Mouse (Mus musculus) MEL (cell line): ENCODE data around the gene Tmem198.

Source experiments
- EP300 ChIP-seq, 2 experiments: IDR thresholded peaks; 2 replicates each; pipeline ENCODE4 v1.6.1; 2011; ENCODE audit warnings: improper control_type of control experiment in 2 of 2, low read length in 2 of 2, low read depth in 1 of 2, mild to moderate bottlenecking in 1 of 2
- JUND ChIP-seq: IDR thresholded peaks from 2 replicates; pipeline ENCODE4 v1.6.1; 2011; ENCODE audit warnings: low read depth, mild to moderate bottlenecking, improper control_type of control experiment, low read length
- MAX ChIP-seq: IDR thresholded peaks from 2 replicates; pipeline ENCODE4 v1.6.1; 2011; ENCODE audit warnings: low read length, improper control_type of control experiment
- POLR2A ChIP-seq, 2 experiments: IDR thresholded peaks; 2 replicates each; pipeline ENCODE4 v1.6.1; 2011 to 2012; ENCODE audit warnings: low read length in 2 of 2, mild to moderate bottlenecking in 2 of 2, control low read depth in 1 of 2, improper control_type of control experiment in 1 of 2, low read depth in 1 of 2, moderate library complexity in 1 of 2; ENCODE audit not compliant: control insufficient read depth in 1 of 2, insufficient read depth in 1 of 2, poor library complexity in 1 of 2
- TBP ChIP-seq: IDR thresholded peaks from 2 replicates; pipeline ENCODE4 v1.8.0; 2011; ENCODE audit warnings: low read depth, low read length, improper control_type of control experiment
- UBTF ChIP-seq: IDR thresholded peaks from 2 replicates; pipeline ENCODE4 v1.6.1; 2012; ENCODE audit warnings: low read depth, mild to moderate bottlenecking, inconsistent platforms, low read length, improper control_type of control experiment, moderate library complexity, borderline replicate concordance; ENCODE audit not compliant: insufficient read depth

DNA sequence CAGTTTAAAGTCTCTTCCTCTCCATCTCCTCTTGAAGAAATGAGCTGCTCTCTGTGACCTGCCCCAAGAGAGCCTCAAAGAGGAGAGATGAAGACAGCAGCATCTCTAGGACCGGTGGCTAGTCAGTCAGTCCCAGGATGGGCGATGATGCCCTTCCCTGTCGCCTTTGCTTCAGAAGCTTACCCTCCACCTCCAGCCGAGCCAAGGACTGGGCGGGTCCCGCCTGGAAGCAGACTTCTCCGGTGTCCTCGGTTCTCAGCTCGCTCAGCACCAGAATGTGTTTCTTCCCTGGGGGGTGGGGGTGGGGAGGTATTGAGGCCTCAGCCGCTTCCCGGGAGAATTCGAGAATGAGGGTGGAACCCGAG is 7.7 kb downstream of the Tmem198 start:
- TF ChIP-seq TBP (no peak), POLR2A (IDR thresholded peaks at IDR 0.05; ENCODE audit: control insufficient read depth in 1 of 2, insufficient read depth in 1 of 2, low read depth in 1 of 2, low read length in 2 of 2, poor library complexity in 1 of 2) (no peak), MAX (no peak), JUND (no peak), EP300 (IDR thresholded peaks at IDR 0.05; ENCODE audit: low read depth in 1 of 2, low read length in 2 of 2) (no peak), UBTF (no peak)
